Mouse (Mus musculus): ENCODE results near the gene Adam15.

- TF ChIP-seq GATA1 (IDR thresholded peaks at IDR 0.05; ENCODE audit: low read length) (no peak), TAL1 (IDR thresholded peaks at IDR 0.05; ENCODE audit: low read length) (no peak)
Measured at GRCm38 (mm10) chr3:89300071-89300470, 49.7 kb downstream of the Adam15 start.
